Mouse (Mus musculus) left cerebral cortex, postnatal 14 days (tissue): ENCODE data around the gene Atxn10. TPM values are rescaled to one million over a fixed set of nuclear protein-coding genes. Genes with fewer than 3 reads are reported as not detected.
A peak's percentile ranks its signal among the peaks of the same experiment; 100 is the strongest.

Experiments used
- DNase-seq, 2 experiments: peaks; one replicate each; pipeline ENCODE4 v3.0.0; 2021 to 2022; ENCODE audit warnings: low spot score in 2 of 2, mixed read lengths in 1 of 2
- intact Hi-C: fragments of 180-260 bp; cut with DNase I; formaldehyde crosslinking; loops from one replicate; pipeline ENCODE4 v1.15.1; 2025
- total RNA-seq, 2 experiments: library from RNA; stranded (reverse); gene quantifications; 2 replicates each; pipeline ENCODE4 v1.2.3; 2021

Atxn10 gene
- total RNA-seq, 2 experiments from 2014 or later = 304 to 310 TPM

DNA sequence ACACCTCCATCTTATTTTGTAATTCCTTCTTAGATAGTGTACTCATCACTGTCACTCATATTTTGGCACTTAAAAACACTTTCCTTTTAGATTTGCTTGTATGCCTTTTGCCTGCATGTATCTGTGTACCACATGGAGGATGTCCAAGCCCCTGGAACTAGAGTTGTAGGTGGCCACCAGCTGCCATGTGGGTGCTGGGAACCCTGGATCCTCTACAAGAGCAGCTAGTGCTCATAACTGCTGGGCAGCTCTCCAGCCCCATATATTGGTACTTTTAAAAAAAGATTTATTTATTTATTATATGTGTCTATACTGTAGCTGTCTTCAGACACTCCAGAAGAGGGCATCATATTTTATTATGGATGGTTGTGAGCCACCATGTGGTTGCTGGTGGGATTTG, 37.1 kb downstream of the Atxn10 start:
- intact Hi-C loops = no loop called here
- DNase-seq = peak; percentile 43 to 53

DNA sequence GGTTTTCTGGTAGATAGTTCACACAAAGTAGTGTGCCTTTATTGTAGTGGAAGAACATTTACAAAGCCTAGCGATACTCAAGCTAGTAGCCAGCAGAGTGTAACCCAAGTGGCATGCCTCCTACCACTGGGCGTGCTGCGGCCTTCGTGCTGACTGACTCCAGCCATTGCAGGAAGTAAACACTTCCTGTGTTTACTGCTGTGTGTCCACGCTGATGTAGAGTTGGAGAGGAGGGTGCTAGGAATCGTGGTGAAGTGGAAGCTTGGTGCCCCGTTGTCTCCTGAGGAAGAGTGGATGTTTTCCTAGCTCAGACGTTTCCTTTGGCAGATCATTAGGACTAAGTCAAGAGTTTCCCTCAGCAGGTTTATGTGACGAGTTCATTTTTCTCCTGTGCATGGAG, 47.4 kb downstream of the Atxn10 start:
- intact Hi-C loops = loop anchor here (5.0 kb wide), 2 partner anchors 46 to 116 kb away; partner anchors contain the start of gene Atxn10
- no peak for DNase-seq

- no peak for DNase-seq
- intact Hi-C loops = no loop called here
Observed at GRCm38 (mm10) chr15:85388696-85389095, 52.7 kb downstream of the Atxn10 start.

- intact Hi-C loops = loop anchor here (5.0 kb wide), 1 partner anchor 192 kb away; the partner anchor contains the start of gene Wnt7b
- no peak for DNase-seq
Observed at GRCm38 (mm10) chr15:85389915-85390314, 53.9 kb downstream of the Atxn10 start.

- no peak for DNase-seq
- intact Hi-C loops = no loop called here
Observed at GRCm38 (mm10) chr15:85395360-85395759, 59.3 kb downstream of the Atxn10 start.

DNA sequence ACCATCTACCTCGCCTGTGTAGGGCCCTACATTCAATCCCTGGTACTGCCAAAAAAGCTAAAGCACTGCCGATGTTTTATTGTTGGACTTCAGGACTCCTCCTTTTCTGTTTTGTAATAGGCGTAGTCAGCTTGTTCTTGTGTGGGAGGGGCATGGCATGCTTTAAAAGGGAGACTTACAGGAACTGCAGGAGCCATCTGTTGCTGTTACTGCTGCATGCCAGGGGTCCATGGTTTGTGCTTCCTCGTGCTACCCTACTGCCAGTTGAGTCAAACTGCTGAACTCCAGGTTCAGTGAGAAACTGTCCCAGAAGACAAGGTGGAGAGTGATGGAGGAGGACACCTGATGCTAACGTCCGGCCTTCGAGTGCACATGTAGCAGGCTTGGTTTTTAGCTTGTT, 65.9 kb downstream of the Atxn10 start:
- peak in 1 of 2 experiments; percentile 25 for DNase-seq
- intact Hi-C loops = loop anchor here (5.0 kb wide), 2 partner anchors 55 to 65 kb away; partner anchors contain the start of gene Atxn10

GRCm38 (mm10) chr15:85403256-85403731, 67.2 kb downstream of the Atxn10 start:
- DNase-seq = peak; percentile 83 to 97
- intact Hi-C loops = loop anchor here (5.0 kb wide), 2 partner anchors 54 to 66 kb away; partner anchors contain the start of gene Atxn10

DNA sequence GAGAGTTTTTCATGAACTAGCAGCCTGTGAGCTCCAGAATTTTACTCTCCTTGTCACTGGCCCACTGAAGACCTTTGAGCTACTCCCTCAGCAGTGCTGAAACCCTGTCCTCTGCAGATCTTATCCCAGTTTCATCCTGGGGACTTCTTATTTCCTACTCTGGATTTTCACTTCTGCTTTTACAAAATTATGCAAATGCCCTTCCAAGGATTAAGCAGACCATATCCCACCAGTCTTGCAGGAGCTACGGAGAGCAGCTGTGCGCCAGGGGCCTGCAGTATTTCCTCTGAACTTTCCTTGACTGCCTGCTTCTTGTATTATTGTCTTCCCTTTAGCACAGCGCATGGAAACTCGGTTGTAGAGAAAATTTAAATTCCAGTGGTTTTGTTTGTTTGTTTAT, 68.7 kb downstream of the Atxn10 start:
- no peak for DNase-seq
- intact Hi-C loops = loop anchor here (5.0 kb wide), 2 partner anchors 53 to 67 kb away; partner anchors contain the start of gene Atxn10

DNA sequence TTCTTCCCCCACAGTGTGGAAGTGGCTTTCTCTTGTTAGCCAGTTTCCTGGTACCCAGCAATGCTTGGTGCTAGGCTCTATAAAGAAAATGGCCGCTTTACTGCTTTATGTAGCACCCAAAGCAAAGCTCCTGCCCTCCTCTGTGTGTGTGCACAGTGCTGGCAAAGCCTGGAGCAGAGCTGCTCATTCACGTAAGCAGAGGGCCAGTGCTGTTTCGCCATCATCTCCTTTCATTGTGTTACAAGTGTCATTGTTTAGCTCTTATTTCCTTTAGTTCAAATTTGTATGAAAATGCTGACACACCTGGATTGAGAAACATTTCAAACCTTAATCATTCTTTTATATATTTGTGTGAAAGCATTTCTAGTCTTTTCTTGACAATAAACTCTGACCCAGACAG, 69.5 kb downstream of the Atxn10 start:
- intact Hi-C loops = no loop called here
- DNase-seq = no peak

- no peak for DNase-seq
- intact Hi-C loops = no loop called here
Observed at GRCm38 (mm10) chr15:85406846-85407245, 70.8 kb downstream of the Atxn10 start.

- no peak for DNase-seq
- intact Hi-C loops = no loop called here
Observed at GRCm38 (mm10) chr15:85407342-85407741, 71.3 kb downstream of the Atxn10 start.

DNA sequence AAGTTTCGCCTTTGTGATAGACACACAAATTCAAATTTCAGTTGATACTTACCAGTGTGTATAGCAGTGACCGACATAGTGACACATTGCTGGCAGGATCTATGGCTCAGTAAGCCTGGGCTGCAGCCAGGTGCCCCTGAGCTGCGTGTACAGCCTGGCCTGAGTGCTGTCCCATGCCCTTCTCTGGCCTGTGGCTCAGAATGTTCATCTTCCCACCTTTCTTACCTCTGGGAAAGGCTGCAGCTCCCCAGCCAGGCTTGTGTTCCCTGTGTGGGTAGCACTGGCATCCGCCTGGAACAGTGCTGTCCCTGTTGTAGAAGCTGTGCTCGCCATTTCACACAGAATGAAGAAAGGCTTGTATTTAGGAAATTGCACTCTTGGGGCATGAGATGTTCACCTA, 72.7 kb downstream of the Atxn10 start:
- intact Hi-C loops = no loop called here
- DNase-seq = no peak

DNA sequence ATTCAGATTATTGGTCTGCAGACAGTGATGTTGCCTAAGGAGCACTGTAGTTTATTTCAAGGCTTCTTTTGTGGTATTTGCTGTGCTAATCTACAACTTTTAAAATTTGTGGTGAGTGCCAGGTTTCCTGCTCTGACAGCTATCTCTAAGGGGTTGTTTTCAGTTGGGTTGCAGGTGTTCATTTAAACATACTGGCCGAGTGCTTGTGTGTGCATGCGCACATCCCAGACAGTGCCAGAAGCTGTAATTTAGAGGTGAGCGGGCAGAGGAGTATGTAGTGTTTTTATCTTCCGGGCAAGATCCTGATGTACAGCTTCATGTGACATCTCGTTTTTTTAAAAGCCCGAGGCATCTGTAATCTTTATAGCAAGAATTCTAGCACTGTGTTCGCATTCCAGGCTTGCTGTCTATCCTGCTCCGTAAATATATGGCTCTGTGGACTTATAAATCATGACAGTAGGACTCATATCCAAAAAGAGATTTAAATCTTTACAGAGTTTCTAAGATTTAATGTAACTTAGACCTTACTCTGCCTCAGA, 73.3 kb downstream of the Atxn10 start:
- intact Hi-C loops = no loop called here
- no peak for DNase-seq

- intact Hi-C loops = no loop called here
- no peak for DNase-seq
Observed at GRCm38 (mm10) chr15:85409836-85410235, 73.8 kb downstream of the Atxn10 start.

DNA sequence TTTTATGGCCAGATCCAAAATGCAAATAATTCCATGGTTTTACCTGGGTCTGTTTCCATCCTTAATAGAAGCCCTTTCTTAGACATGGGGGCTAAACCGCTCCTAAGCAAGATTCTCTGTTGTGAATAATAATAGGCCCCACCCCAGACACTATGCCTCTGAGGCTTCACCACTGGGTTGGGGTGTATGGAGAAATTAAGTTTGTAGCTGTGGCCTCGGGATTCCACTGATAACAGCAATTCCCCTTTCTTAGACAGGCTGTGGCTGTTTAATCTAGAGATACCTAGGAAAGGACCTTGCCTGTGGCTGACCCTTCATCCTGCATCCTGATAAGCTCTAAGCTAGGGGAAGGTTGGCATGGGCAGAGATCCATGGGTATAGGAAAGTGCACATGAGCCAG, 78.6 kb downstream of the Atxn10 start:
- intact Hi-C loops = no loop called here

DNA sequence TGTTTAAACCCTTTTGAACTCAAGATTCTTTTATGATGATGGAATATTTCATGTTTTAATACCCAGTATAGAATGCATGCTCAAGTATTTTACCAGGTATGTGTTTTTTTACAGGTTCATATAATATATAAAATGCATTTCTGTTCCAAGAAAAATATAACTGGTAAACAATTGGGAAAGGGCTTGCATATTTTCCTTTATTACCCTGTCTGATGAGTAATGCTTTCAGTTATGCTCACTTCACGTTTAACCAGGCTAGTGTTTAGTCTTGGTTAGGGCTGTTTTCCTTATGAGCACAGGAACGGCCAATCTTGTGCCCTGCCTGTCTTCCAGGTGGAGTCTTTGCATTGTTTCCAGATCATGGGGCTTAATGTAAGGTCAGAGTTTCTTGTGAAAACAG, 84.6 kb downstream of the Atxn10 start:
- intact Hi-C loops = no loop called here
- no peak for DNase-seq

More for the DNA sequence above, 78.6 kb downstream of the Atxn10 start:
- DNase-seq = no peak

- no peak for DNase-seq
- intact Hi-C loops = no loop called here
Observed at GRCm38 (mm10) chr15:85424197-85424596, 88.2 kb downstream of the Atxn10 start.

GRCm38 (mm10) chr15:85428140-85428539, 92.1 kb downstream of the Atxn10 start:
- intact Hi-C loops = no loop called here
- peak; percentile 49 to 60 for DNase-seq

DNA sequence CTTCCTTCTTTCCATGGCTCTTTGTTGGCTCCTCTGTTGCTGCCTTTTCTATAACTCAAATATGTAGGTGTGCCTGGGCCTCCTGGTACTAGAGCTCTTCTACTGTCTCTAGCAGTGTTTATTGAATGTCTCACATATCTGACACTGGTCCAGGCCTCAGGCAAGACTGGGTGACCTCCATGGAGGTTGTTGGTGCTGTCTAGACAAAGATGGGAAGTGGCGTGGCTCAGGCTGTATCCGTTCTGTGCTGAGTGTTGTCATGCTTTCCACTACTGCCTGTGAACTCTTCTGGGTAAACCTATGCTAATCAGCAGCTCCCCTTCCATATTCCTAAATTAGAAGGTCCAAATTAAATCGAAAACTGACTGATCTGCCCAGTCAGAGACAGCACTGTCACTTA, 106.5 kb downstream of the Atxn10 start:
- DNase-seq = no peak
- intact Hi-C loops = no loop called here

- DNase-seq = no peak
- intact Hi-C loops = no loop called here
Observed at GRCm38 (mm10) chr15:85446652-85447051, 110.6 kb downstream of the Atxn10 start.

GRCm38 (mm10) chr15:85456891-85457290, 120.8 kb downstream of the Atxn10 start:
- no peak for DNase-seq
- intact Hi-C loops = loop anchor here (5.0 kb wide), 1 partner anchor 55 kb away; no protein-coding TSS in a partner anchor
